Mouse (Mus musculus): ENCODE measurements around the gene Rxra.
A peak's percentile ranks its signal among the peaks of the same experiment; 100 is the strongest.

The Rxra gene

GRCm38 (mm10) chr2:27676106-27676477, at the start of gene Rxra:
Gene Rxra (plus strand): TSS chr2:27676440.
- peak; percentile 69 for DNase-seq (ENCODE audit: low read depth, low spot score)

DNA sequence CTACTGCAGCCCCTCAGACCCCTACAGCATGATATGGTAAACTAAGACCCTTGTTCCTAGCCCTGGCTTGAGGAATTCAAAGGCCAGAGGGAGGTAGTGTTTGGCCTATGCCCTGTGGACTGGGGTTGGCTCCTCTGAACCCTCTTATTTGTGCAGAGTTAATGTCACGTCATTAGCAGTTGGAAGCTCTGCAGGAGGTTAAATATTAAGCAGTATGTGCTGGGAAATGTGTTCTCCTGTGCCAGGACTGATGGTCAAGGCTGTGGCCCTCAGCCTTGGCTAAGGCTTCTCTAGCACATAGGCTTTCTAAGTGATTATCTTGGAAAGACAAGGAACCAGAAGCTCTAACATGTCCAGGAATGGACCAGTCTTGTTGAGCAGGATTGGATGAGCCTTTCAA, 49.6 kb upstream of the Rxra start:
- no peak for DNase-seq (ENCODE audit: low read depth, low spot score)

DNA sequence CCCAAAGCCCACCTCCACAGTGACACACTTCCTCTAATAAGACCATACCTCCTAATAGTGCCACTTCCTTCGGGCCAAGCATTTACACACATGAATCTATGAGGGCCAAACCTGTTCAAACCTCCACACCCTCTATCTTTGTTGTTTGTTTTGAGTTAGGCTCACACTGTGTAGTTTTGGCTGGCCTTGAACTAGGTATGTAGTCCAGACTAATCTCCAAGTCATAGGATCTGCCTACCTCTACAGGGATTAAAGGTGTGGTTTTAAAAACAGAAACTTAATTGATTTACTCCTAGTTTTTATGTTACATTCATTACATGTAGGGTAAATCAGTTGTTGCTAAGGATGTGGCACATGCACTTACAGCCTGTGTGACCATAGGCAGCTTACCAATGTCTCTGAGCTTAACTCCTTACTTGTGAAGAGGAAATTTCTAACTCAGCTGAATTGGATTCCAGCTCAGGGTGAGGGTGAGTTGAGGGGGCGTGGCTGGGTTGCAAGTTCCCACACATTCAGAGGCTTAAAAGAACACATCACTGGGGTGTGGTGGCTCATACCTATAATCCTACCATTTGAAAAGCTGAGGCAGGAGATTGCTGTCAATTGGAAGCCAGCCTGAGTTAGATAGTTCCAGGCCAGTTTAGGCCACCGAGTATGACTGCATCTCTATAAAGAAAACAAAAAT, 45.5 kb upstream of the Rxra start:
- peak; percentile 85 for DNase-seq (ENCODE audit: low read depth, low spot score)

- no peak for DNase-seq (ENCODE audit: low read depth, low spot score)
Observed at GRCm38 (mm10) chr2:27633471-27633870, 42.8 kb upstream of the Rxra start.

- DNase-seq (ENCODE audit: low read depth, low spot score): no peak
Observed at GRCm38 (mm10) chr2:27634018-27634417, 42.2 kb upstream of the Rxra start.

DNA sequence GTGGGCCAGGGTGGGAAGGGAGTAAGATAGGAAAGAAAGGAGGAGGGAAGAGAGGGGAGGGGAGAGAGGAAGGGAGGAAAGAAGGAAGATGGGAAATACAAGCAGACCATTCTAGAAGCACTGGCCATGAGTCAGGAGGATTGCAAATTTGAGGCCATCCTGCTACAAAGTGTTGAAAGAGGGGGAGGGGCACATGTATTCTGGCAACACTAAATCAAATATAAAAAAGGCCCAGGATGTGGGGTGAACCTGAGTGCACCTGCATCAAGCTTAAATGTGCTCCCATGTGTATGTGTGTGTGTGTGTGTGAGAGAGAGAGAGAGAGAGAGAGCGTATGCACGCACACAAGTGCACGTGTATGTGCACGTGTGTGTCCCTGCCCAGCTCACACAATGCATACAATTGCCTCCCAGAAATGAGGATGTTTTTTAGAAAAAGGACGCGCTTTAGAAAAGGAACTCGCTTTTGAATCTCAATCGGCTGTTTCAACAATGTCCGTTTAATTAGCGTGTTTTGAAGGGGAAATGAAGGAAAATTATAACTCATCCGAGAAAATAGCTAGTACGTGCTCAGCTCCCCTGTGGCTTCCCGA, 41.0 kb upstream of the Rxra start:
- no peak for DNase-seq (ENCODE audit: low read depth, low spot score)

- no peak for DNase-seq (ENCODE audit: low read depth, low spot score)
Observed at GRCm38 (mm10) chr2:27636796-27637195, 39.4 kb upstream of the Rxra start.

GRCm38 (mm10) chr2:27637281-27637896, 38.9 kb upstream of the Rxra start:
- DNase-seq (ENCODE audit: low read depth, low spot score): no peak

- no peak for DNase-seq (ENCODE audit: low read depth, low spot score)
Observed at GRCm38 (mm10) chr2:27639631-27640334, 36.5 kb upstream of the Rxra start.

DNA sequence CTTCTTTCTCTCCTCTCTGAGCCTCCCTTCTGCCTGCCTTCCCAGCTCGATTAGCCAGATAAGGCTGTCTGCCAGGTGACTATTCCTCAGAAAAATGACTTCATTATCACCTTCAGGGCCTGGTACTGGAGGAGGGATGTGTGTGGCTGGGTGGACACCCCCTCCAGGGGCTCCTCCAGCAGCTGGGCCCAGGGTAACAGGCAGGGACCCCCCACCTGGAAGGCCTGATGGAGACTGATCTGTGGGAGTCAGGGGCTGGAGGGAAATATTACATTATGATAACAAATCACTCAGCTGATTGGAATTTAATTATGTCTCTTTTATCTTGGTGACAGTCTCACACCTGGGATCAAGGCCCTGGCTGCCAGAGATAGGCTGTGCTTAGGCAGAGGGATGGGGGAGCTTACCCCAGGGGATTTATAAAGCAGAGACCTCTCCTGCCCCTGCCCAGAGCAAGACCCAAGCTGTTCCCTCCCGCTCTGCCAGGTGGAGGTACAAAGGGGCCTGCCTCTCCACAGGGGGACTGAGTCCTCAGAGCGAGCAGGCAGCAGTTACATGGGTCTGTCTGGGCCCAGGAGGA, 35.2 kb upstream of the Rxra start:
- no peak for DNase-seq (ENCODE audit: low read depth, low spot score)

DNA sequence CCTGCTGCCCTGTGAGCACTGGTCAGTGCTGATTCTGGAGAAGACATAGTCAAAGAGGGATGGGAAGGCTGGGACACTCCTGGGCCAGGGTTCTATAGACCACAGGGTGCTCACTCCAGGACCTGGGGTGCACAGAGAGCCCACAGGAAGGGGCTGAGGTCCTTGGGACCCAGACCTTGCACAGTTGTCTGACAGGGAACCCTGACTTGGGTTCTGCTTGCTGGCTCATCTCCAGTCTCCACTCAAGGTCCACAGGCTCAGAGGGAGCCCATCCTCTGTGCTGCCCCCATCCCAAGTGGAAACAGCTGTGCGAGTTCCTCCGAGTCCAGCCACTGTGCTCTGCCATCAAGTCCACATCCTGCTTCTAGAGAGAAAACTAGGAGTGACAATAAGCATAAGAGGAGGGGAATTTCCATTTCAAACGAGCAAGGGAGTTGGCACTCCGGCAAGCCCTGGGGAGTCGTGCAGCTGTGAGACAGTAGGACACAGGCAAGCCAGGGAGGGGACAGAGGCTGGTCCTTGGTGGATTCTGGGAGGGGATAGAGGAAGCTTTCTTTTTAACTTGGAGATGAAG, 31.6 kb upstream of the Rxra start:
- peak; percentile 84 for DNase-seq (ENCODE audit: low read depth, low spot score)

DNA sequence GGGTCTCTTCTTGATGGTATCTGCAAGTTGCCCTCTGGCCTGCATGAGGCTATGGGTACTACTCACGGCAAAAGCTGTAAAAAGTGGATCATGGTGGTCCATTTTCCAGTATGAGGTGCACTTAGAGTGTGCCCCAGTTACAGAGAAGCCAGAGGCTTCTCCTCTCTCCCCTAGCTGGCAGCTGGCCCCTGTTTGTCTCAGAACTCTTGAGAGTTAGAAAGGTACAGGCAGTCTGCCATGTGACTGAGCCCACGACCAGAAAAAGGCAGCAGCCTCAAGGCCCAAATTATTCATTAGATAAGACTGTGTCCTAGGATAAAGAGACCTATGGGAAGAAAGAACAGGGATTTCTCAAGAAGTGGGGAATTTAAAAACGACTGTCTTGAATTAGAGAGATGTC, 30.8 kb upstream of the Rxra start:
- DNase-seq (ENCODE audit: low read depth, low spot score): no peak

DNA sequence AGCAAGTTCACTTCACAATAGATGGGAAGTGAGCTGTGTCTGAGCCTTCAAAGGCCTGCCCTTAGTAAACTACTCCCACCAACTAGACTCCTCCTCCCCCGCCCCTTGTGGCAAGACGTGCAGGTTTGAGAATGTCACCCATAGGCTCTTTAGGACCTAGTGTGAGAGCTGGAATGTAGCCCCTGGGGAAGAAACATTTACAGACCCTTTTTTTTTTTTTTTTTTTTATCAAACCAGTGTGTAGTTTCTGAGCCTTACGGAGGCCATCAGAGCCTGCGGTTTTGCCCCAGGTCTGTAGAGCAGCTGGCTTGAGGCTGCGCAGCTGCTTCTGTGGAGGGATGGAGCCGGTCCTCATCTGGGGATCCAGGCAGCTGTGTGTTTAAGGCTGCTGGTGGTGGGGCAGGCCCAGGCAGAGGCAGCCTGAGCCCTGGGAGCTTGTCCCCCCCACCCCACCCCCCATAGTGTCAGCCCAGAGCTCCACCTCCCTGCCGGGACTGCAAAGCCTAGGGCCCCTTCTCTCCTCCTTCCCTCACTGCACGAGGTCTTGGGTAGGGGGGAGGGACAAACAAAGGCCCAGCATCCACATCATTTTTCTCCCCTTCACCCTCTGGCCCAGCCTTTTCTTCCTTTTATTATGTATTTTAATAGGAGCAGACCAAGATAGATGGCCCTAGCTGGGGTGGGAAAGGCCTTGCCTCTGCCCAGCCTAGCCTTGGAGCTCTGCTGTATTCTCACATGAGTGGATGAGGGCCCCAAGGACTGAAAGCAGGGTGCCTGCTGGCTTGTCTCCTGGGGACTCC, 26.2 kb upstream of the Rxra start:
- DNase-seq (ENCODE audit: low read depth, low spot score): peak; percentile 79

- no peak for DNase-seq (ENCODE audit: low read depth, low spot score)
Observed at GRCm38 (mm10) chr2:27650991-27651390, 25.2 kb upstream of the Rxra start.

GRCm38 (mm10) chr2:27653496-27654030, 22.7 kb upstream of the Rxra start:
- no peak for DNase-seq (ENCODE audit: low read depth, low spot score)

DNA sequence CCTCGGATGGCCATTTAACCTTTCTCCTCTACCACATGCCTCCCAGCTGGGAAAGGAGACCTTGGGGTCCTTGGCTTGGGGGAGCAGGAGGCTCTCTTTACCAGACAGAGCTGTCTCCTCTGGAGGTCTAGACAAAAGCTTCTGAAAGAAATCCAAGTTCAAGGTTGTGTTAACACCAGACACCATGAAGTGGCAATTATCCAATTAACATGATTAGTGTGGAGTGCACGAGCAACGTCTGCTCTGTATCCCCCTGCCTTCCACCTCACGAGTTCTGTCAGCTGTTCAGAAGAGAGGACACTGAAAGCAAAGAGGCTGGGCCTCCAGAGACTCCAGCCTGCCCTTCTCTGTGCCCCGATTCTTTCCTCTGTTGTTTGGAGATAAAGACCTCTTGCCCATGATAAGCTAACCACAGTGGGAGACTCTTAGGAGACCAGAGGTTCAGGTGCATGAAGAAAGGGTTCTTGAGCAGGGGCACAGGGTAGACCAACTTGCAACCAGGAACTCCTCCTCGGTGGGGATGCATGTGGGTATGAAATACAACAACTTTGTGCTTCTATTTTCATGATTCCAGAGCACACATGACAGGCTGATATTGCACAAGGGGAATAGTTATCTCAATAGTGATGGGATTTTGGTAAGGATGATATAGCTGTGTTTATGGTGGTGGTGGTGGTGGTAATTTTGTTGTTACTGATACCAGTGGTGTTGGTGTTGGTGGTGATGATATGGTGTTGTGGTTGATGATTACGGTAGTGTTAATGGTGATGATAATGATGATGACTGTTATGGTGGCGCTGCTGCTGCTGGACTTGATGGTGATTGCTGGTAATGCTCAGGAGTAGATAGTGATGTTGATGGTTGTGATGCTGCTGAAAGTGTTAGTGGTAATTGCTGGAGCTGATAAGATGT, 21.7 kb upstream of the Rxra start:
- DNase-seq (ENCODE audit: low read depth, low spot score): no peak

DNA sequence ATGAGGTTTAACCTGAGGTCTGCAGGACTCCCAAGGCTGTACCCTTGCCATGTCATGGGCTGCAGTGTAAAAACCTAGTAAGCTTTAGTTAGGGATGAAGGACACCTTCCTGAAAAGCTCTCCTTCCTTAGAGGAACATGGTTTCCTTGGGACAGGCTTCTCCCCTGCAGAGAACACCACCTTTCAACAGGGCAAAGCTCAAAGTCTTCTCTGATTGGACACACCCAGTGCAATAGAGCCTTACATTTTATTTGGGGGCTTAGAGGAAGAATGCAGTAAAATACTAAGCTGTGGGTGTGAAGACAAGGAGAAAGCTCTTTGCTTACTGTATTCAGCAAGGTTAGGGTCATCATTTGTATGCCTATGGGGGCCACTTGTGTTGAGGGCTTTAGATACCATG, 19.7 kb upstream of the Rxra start:
- no peak for DNase-seq (ENCODE audit: low read depth, low spot score)

- no peak for DNase-seq (ENCODE audit: low read depth, low spot score)
Observed at GRCm38 (mm10) chr2:27665284-27665683, 11.0 kb upstream of the Rxra start.

DNA sequence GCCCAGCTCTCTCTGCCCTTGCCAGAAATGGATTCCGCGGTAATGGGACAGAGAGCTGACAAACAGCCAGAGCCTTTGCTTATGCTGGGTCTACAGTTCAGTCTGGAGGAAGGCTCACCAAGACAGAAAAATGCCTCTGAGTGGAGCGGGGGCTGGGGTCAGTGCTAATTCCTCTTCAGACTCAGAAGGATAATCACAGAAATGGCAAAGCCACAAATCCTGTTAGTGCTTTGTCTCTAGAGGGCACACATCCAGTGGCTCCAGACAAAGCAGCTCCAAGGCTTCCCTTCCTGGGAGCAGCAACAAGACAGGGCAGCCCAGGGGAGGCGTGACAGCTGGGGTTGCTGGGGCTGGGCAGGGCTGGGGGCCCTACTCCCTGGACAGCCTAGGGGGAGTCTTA, 9.5 kb upstream of the Rxra start:
- DNase-seq (ENCODE audit: low read depth, low spot score): no peak

GRCm38 (mm10) chr2:27667677-27668076, 8.6 kb upstream of the Rxra start:
- no peak for DNase-seq (ENCODE audit: low read depth, low spot score)
